Mouse (Mus musculus) adipocyte (in vitro differentiated cells): ENCODE results near the gene Cwc27.

Experiments used
- DNase-seq: peaks from one replicate; pipeline ENCODE4 v3.0.0-alpha.2; 2016; ENCODE audit warnings: low spot score

Gene Cwc27

GRCm38 (mm10) chr13:104816635-104817571, at the start of gene Cwc27:
Gene Cwc27 (minus strand): TSS chr13:104817142.
- DNase-seq: peak; percentile 87

- DNase-seq: no peak
Measured at GRCm38 (mm10) chr13:104866726-104867125, 49.8 kb upstream of the Cwc27 start.

- DNase-seq: no peak
Measured at GRCm38 (mm10) chr13:104863127-104863979, 46.4 kb upstream of the Cwc27 start, which contains the start of gene Shisal2b. Gene Shisal2b (minus strand): TSS chr13:104863893.

- DNase-seq: no peak
Measured at GRCm38 (mm10) chr13:104853645-104854044, 36.7 kb upstream of the Cwc27 start.

- no peak for DNase-seq
Measured at GRCm38 (mm10) chr13:104843295-104844089, 26.6 kb upstream of the Cwc27 start.

GRCm38 (mm10) chr13:104841937-104842336, 25.0 kb upstream of the Cwc27 start:
- no peak for DNase-seq

GRCm38 (mm10) chr13:104837628-104838027, 20.7 kb upstream of the Cwc27 start:
- DNase-seq: no peak

- DNase-seq: no peak
Measured at GRCm38 (mm10) chr13:104832811-104833210, 15.9 kb upstream of the Cwc27 start.

- DNase-seq: no peak
Measured at GRCm38 (mm10) chr13:104825470-104825869, 8.5 kb upstream of the Cwc27 start.

GRCm38 (mm10) chr13:104822411-104822838, 5.5 kb upstream of the Cwc27 start:
- DNase-seq: peak; percentile 31

GRCm38 (mm10) chr13:104821908-104822307, 5.0 kb upstream of the Cwc27 start:
- no peak for DNase-seq

- no peak for DNase-seq
Measured at GRCm38 (mm10) chr13:104821192-104821591, 4.2 kb upstream of the Cwc27 start.

- no peak for DNase-seq
Measured at GRCm38 (mm10) chr13:104817696-104818095, 754 bp upstream of the Cwc27 start.

- no peak for DNase-seq
Measured at GRCm38 (mm10) chr13:104816270-104816634, 690 bp downstream of the Cwc27 start.

- peak; percentile 64 for DNase-seq
Measured at GRCm38 (mm10) chr13:104805681-104806080, 11.3 kb downstream of the Cwc27 start.

- DNase-seq: no peak
Measured at GRCm38 (mm10) chr13:104799566-104800182, 17.3 kb downstream of the Cwc27 start.

GRCm38 (mm10) chr13:104799067-104799466, 17.9 kb downstream of the Cwc27 start:
- no peak for DNase-seq

GRCm38 (mm10) chr13:104794421-104794820, 22.5 kb downstream of the Cwc27 start:
- DNase-seq: no peak

- DNase-seq: no peak
Measured at GRCm38 (mm10) chr13:104792184-104792583, 24.8 kb downstream of the Cwc27 start, which contains the start of gene Srek1ip1. Gene Srek1ip1 (plus strand): TSS chr13:104792484.

- DNase-seq: peak; percentile 73
Measured at GRCm38 (mm10) chr13:104789663-104790062, 27.3 kb downstream of the Cwc27 start.

- DNase-seq: no peak
Measured at GRCm38 (mm10) chr13:104787260-104787659, 29.7 kb downstream of the Cwc27 start.
